Mouse (Mus musculus) heart, postnatal 0 days (tissue): ENCODE data around the gene Ksr2. TPM values are rescaled to one million over a fixed set of nuclear protein-coding genes. Genes with fewer than 3 reads are reported as not detected.

Experiments used
- ATAC-seq: fragments of 200-750 bp; cut with Nextera tagmentation; 2 replicates; pipeline ENCODE4 v1.8.0; 2017; ENCODE audit warnings: low read depth, moderate number of reproducible peaks, moderate library complexity; ENCODE audit not compliant: insufficient read depth
- DNase-seq: peaks from one replicate; pipeline ENCODE4 v3.0.0-alpha.2; 2016; ENCODE audit warnings: low spot score
- H3K27ac ChIP-seq: fragments of 300-500 bp; sonication (generic); 2 replicates; pipeline ENCODE4 v1.5.1; 2014; ENCODE audit warnings: low read depth, mild to moderate bottlenecking
- H3K27me3 ChIP-seq: fragments of 300-500 bp; sonication (generic); 2 replicates; pipeline ENCODE4 v1.6.1; 2014; ENCODE audit warnings: low read length, mixed read lengths; ENCODE audit not compliant: control insufficient read depth, insufficient read depth
- H3K36me3 ChIP-seq: fragments of 300-500 bp; sonication (generic); replicated peaks from 2 replicates; pipeline ENCODE4 v1.6.1; 2014; ENCODE audit warnings: low read length, mixed read lengths; ENCODE audit not compliant: control insufficient read depth, insufficient read depth
- H3K4me1 ChIP-seq: fragments of 300-500 bp; sonication (generic); 2 replicates; pipeline ENCODE4 v1.6.1; 2014; ENCODE audit warnings: antibody characterized with exemption; ENCODE audit not compliant: control insufficient read depth, insufficient read depth
- H3K4me2 ChIP-seq: fragments of 300-500 bp; sonication (generic); 2 replicates; pipeline ENCODE4 v1.6.1; 2014; ENCODE audit warnings: low read depth, mild to moderate bottlenecking, low read length, moderate library complexity
- H3K4me3 ChIP-seq: fragments of 300-500 bp; sonication (generic); 2 replicates; pipeline ENCODE4 v1.5.1; 2014; ENCODE audit warnings: low read depth, low read length
- H3K9ac ChIP-seq: fragments of 300-500 bp; sonication (generic); replicated peaks from 2 replicates; pipeline ENCODE4 v1.6.1; 2014; ENCODE audit warnings: low read depth, low read length, mixed read lengths
- H3K9me3 ChIP-seq: fragments of 300-500 bp; sonication (generic); replicated peaks from 2 replicates; pipeline ENCODE4 v1.6.1; 2016; ENCODE audit warnings: low read length; ENCODE audit not compliant: control insufficient read depth
- CTCF ChIP-seq: IDR thresholded peaks from 2 replicates; pipeline ENCODE4 v1.5.1; 2016; ENCODE audit warnings: antibody characterized with exemption, control low read depth, low read depth
- EP300 ChIP-seq: IDR thresholded peaks from 2 replicates; pipeline ENCODE4 v1.6.1; 2016; ENCODE audit warnings: antibody characterized with exemption, low read depth
- WGBS: fragments of 180-500 bp; shearing (Covaris S2); extraction: QIAGEN DNeasy Blood & Tissue Kit; methylation state at CpG from one replicate; pipeline ENCODE4 v1.1.7; 2014; 5-methylcytosine and 5-hydroxymethylcytosine counted together
- polyA plus RNA-seq: library from polyadenylated mRNA; unstranded; fragments of >200 nt; fragmentation: Nextera tagmentation; extraction: Ambion mirVana; gene quantifications from 2 replicates; pipeline ENCODE4 v1.2.1, GENCODE M21; 2015
- total RNA-seq: library from RNA; depleted of rRNA; stranded (reverse); fragments of >200 nt; gene quantifications from 2 replicates; pipeline ENCODE4 v1.2.3, GENCODE M21; 2014; ENCODE audit warnings: low replicate concordance

Gene Ksr2
- total and polyA plus RNA-seq, 2 experiments from 2014 or later = under 0.01 TPM; not detected in 1

DNA sequence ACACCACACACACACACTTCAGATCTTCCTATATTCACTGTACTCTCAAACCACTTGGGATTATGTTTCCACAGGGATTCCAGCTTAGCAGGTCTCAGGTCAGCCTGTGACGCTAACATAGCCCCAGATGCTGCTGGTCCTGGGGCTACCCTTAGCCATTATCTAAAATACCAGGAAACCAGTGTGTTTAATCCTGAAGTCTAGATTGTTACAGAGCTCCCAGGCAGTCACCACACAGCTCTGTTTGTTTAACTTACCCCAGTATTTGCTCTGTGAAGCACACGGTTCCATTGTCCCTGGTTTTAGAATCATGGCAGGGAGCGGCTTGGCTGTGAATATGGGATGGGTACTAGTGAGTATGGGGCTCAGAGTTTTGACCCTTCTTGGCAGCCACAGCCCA is 125.4 kb downstream of the Ksr2 start:
- no peaks in the 10 kb centered on the region for H3K9me3 ChIP-seq

DNA sequence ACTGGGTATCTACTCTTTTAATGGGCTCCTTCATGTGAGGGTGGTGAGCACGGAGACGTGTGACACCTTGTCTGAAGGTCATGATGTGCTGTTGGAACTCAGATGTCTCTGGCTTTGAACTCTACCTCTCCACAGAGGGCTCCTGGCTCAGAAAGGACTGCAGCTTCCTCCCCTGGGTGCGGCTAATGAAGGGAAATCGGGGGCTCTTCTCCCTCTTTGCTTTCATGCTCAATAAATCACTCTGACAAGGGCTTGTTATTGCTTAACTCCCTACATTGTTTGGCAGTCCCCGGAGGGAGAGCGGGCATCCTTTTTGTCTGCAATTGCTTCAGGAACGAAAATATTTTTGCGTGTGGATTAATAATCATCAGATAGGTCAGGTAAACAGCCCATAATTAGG is 127.9 kb downstream of the Ksr2 start:
- Histone ChIP-seq H3K9ac (no peak overlapping the region), H3K4me1 (no peaks in the 10 kb centered on the region; the same call in 1 of the 2 replicates), H3K9me3 (no peaks in the 10 kb centered on the region), H3K27me3 (no peaks in the 10 kb centered on the region), H3K36me3 (no peaks in the 10 kb centered on the region), H3K4me2 (no peak overlapping the region), H3K4me3 (no peak overlapping the region), H3K27ac (no peak overlapping the region)
- no peak for DNase-seq
- 78% methylated on average over 8 of the region's 8 CpGs for WGBS
- TF ChIP-seq EP300 (no peak), CTCF (no peak)
- ATAC-seq = no peak

More for the DNA sequence above, 125.4 kb downstream of the Ksr2 start:
- Histone ChIP-seq H3K9ac (no peak overlapping the region), H3K4me2 (no peak overlapping the region), H3K4me1 (no peaks in the 10 kb centered on the region), H3K27ac (no peak overlapping the region), H3K36me3 (no peaks in the 10 kb centered on the region), H3K27me3 (peaks cover 8% of the 10 kb centered on the region), H3K4me3 (no peak overlapping the region)
- no peak for DNase-seq
- ATAC-seq = no peak
- WGBS = 76% methylated on average over 3 of the region's 3 CpGs
- TF ChIP-seq EP300 (no peak), CTCF (no peak)

DNA sequence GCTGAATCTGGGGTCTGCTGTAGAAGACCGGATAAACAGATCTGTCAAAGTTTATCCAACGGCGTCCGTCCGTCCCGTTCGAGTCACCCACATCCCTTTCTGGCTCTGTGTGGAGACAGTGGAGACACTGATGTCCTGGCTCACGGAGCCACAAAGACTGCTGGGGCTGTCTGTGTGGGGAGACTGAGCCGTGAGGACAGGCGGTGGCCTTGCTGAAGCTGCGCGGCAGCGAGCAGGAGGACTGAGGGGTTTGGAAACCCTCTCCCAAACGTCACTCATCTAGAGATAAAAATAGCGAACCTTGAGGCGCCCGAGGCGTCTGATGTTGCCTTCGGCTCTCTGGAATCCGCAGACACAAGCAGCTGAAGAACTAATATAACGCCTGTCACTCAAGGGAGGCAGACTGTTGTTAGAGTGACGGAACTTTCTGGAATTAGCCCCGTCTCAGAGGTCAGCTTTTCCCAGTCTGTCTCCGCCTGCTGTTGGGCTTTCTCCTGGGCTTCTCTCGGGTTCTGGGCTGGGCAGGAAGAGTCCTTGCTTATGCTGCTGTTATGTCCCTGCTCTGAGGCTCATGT is 133.0 kb downstream of the Ksr2 start:
- H3K4me2 ChIP-seq = peak overlapping the region; percentile 40
- DNase-seq (peak; percentile 31), ATAC-seq (no peak)
- H3K4me3 ChIP-seq = 0 out of 2 replicates have a peak overlapping the region, but pooled peaks have one; percentile 8
- no peaks in the 10 kb centered on the region for H3K27me3 ChIP-seq
- no peak overlapping the region for H3K9ac ChIP-seq
- H3K36me3 ChIP-seq = no peaks in the 10 kb centered on the region
- H3K4me1 ChIP-seq = no peaks in the 10 kb centered on the region; the same call in 1 of the 2 replicates
- H3K9me3 ChIP-seq = no peaks in the 10 kb centered on the region
- TF ChIP-seq EP300 (no peak), CTCF (no peak)
- no peak overlapping the region for H3K27ac ChIP-seq
- WGBS = 28% methylated on average over 25 of the region's 25 CpGs

DNA sequence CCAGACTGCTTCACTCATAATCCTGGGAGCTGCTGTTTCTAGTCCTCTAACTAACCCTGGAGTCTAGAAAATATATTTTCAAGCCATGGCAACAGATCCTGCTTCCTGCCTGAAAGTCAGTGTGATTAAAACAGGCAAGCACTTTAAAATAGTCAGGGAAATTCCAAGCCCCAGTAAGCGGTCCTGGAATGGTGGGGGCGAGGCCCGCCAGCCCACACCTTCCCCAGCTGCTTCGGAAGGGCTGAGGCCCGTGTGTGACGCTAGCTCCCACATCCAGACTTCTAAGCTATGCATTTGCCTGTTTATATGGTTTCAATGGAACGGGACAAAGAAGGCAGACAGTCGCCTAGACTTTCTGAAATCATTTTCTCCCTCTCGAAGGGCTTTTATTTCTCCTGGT is 137.2 kb downstream of the Ksr2 start:
- 38% methylated on average over 9 of the region's 9 CpGs for WGBS
- Histone ChIP-seq H3K36me3 (no peaks in the 10 kb centered on the region), H3K4me2 (no peak overlapping the region), H3K9me3 (no peaks in the 10 kb centered on the region), H3K4me3 (no peak overlapping the region), H3K9ac (no peak overlapping the region), H3K4me1 (no peaks in the 10 kb centered on the region), H3K27ac (no peak overlapping the region), H3K27me3 (no peaks in the 10 kb centered on the region)
- ATAC-seq (no peak), DNase-seq (no peak)
- TF ChIP-seq CTCF = no peak
- TF ChIP-seq EP300 = no peak

DNA sequence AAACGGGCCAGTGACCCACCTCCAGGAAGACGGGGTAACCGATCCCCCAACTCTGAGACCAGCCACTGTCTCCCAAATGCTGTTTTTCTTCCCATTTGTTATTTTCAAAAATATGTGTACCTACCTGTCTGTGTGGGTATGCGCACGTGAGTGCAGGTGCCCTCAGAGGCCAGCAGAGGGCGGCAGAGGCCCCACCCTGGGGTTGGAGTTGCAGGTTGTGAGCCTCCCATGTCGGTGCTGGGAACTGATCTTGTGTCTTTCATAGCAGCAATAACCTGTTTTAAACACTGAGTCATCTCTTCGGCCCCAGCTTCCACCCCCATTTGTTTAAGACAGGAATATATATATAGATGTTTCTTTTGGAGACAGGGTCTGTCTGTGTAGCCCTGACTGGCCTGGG is 138.3 kb downstream of the Ksr2 start:
- no peaks in the 10 kb centered on the region for H3K4me1 ChIP-seq
- no peak overlapping the region for H3K27ac ChIP-seq
- H3K9me3 ChIP-seq = no peaks in the 10 kb centered on the region
- no peak overlapping the region for H3K4me2 ChIP-seq
- H3K36me3 ChIP-seq = no peaks in the 10 kb centered on the region
- H3K4me3 ChIP-seq = no peak overlapping the region
- no peak for DNase-seq
- no peak for ATAC-seq
- TF ChIP-seq EP300 (no peak), CTCF (no peak)
- no peak overlapping the region for H3K9ac ChIP-seq
- 90% methylated on average over 8 of the region's 8 CpGs for WGBS
- H3K27me3 ChIP-seq = no peaks in the 10 kb centered on the region

DNA sequence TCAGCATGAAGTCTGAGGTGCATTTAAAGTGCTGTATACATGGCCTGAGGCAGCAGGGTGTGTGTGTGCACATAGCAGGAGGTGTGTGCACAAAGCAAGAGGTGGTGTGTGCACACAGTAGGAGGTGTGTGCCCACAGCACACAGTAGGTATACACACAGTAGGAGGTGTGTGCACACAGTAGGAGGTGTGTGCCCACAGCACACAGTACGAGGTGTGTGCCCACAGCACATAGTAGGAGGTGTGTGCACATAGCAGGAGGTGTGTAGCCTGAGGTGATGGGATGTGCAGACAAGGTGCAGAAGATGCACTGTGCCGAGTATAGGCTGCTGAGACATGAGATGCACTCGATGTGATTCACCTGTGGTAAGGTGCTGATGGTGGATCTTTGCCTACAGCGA is 140.7 kb downstream of the Ksr2 start:
- ATAC-seq = no peak
- H3K36me3 ChIP-seq = no peaks in the 10 kb centered on the region
- 84% methylated on average over 4 of the region's 4 CpGs for WGBS
- H3K4me2 ChIP-seq = no peak overlapping the region
- no peak overlapping the region for H3K9ac ChIP-seq
- H3K4me1 ChIP-seq = no peaks in the 10 kb centered on the region
- no peak overlapping the region for H3K27ac ChIP-seq
- H3K27me3 ChIP-seq = no peaks in the 10 kb centered on the region
- H3K4me3 ChIP-seq = no peak overlapping the region
- TF ChIP-seq CTCF (no peak), EP300 (no peak)
- no peaks in the 10 kb centered on the region for H3K9me3 ChIP-seq
- no peak for DNase-seq
